ENCODE assay signal across 2 mouse cellular contexts in genomic region chr5:115327610-115328548, GRCm38 (mm10).
TF ChIP-seq lines count a peak whose summit lies in the region.

No protein-coding gene starts in this region.

TF ChIP-seq in C2C12, 6 proteins besides CTCF, POLR2A, EP300 and RAD21:
- TF ChIP-seq MYOG (IDR thresholded peaks at IDR 0.05; ENCODE audit: control insufficient read depth, extremely low read depth, insufficient read length) (no peak), MYOD1 (IDR thresholded peaks at IDR 0.05; ENCODE audit: control insufficient read depth, insufficient read length, low read depth) (no peak), FOSL1 (IDR thresholded peaks at IDR 0.05; ENCODE audit: insufficient read depth, low read length, poor library complexity, severe bottlenecking) (no peak), MAX (IDR thresholded peaks at IDR 0.05) (no peak), USF1 (IDR thresholded peaks at IDR 0.05; ENCODE audit: low read depth) (no peak), CEBPB (IDR thresholded peaks at IDR 0.05; ENCODE audit: low read depth) (no peak)

TF ChIP-seq in MEL, 35 proteins besides CTCF, POLR2A, EP300 and RAD21:
- peak; percentile 37; the same call in 1 of the 2 replicates for TF ChIP-seq ZNF384 (IDR thresholded peaks at IDR 0.05; ENCODE audit: low read depth, low read length)
- peak; percentile 31; the same call in 1 of the 2 replicates for TF ChIP-seq SIN3A (IDR thresholded peaks at IDR 0.05; ENCODE audit: low read length)
- no peak for TF ChIP-seq ETS1 (IDR thresholded peaks at IDR 0.05; ENCODE audit: low read depth, low read length)
- peak; percentile 32 for TF ChIP-seq MXI1 (IDR thresholded peaks at IDR 0.05; ENCODE audit: low read depth, low read length)
TF ChIP-seq in MEL: peak in this region for 3.
